Mouse (Mus musculus): ENCODE results near the gene Gm20924. TPM values are rescaled to one million over a fixed set of nuclear protein-coding genes. Genes with fewer than 3 reads are reported as not detected.
"Not testable (repeated sequence)": the region's sequence is repeated elsewhere in the genome, so short reads cannot be mapped to it uniquely, and the experiment has no call there.

Gene Gm20924
- total RNA-seq (2022), result not detected

DNA sequence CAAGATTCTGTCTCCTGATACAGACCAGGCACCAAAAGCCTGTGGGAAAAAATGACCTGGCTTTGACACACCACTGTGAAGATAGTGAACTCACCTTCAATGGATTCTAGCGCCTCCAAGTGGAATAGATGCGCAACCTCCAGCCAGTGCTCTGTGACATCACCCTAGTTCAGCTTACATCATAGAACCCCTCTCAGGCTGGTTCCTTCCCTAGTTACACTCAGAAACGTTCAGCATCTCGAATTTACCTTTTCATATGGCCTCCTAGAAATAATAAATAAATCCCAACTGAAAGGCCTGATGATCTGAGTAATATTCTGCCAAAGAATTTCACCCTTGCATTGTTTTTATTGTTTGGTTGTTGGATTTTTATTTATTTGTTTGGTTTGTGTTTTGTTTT is at the start of gene Gm20924:
TSS of gene Gm20924 (minus strand) at position 101 of the 400 bp plus-strand sequence.
- not testable (repeated sequence) for DNase-seq (ENCODE audit: low spot score in 2 of 2)

Other genes starting within 250 kb of the Gm20924 start
- gene Gm20736, start 170.2 kb upstream of the Gm20924 start, total RNA-seq (2022), result not detected

Measured in layer of hippocampus, adult 8-10 months (tissue).